Mouse (Mus musculus) cerebellum, postnatal 14 days (tissue): ENCODE measurements around the gene Slc16a13.
A peak's percentile ranks its signal among the peaks of the same experiment; 100 is the strongest.

ENCODE experiments used
- DNase-seq, 2 experiments: peaks; one replicate each; pipeline ENCODE4 v3.0.0; 2021; ENCODE audit warnings: mixed read lengths in 2 of 2

Slc16a13 gene

GRCm38 (mm10) chr11:70230239-70230727 is 9.4 kb upstream of the Slc16a13 start:
- DNase-seq = peak; percentile 91 to 94

GRCm38 (mm10) chr11:70229260-70230010 is 8.6 kb upstream of the Slc16a13 start, which contains the start of gene Bcl6b:
Gene Bcl6b, minus strand, starts transcription at chr11:70229798.
- peak in 1 of 2 experiments; percentile 32 for DNase-seq

- peak; percentile 85 to 91 for DNase-seq
Measured at GRCm38 (mm10) chr11:70228828-70229227, 8.0 kb upstream of the Slc16a13 start.

- peak in 1 of 2 experiments; percentile 20 for DNase-seq
Measured at GRCm38 (mm10) chr11:70227661-70228245, 6.9 kb upstream of the Slc16a13 start.

- DNase-seq = no peak
Measured at GRCm38 (mm10) chr11:70227126-70227525, 6.3 kb upstream of the Slc16a13 start.

GRCm38 (mm10) chr11:70226602-70226890 is 5.7 kb upstream of the Slc16a13 start:
- no peak for DNase-seq

- no peak for DNase-seq
Measured at GRCm38 (mm10) chr11:70225798-70226601, 5.1 kb upstream of the Slc16a13 start.

- no peak for DNase-seq
Measured at GRCm38 (mm10) chr11:70223724-70224123, 2.9 kb upstream of the Slc16a13 start.

- no peak for DNase-seq
Measured at GRCm38 (mm10) chr11:70221603-70222500, 988 bp upstream of the Slc16a13 start.

GRCm38 (mm10) chr11:70220323-70220722 is 541 bp downstream of the Slc16a13 start:
- DNase-seq = peak; percentile 69 to 72

- DNase-seq = no peak
Measured at GRCm38 (mm10) chr11:70219873-70220272, 991 bp downstream of the Slc16a13 start.

- DNase-seq = peak in 1 of 2 experiments; percentile 25
Measured at GRCm38 (mm10) chr11:70218741-70219470, 2.0 kb downstream of the Slc16a13 start.

- DNase-seq = no peak
Measured at GRCm38 (mm10) chr11:70218039-70218438, 2.8 kb downstream of the Slc16a13 start.

GRCm38 (mm10) chr11:70216103-70216502 is 4.8 kb downstream of the Slc16a13 start:
- no peak for DNase-seq

- no peak for DNase-seq
Measured at GRCm38 (mm10) chr11:70215301-70215700, 5.6 kb downstream of the Slc16a13 start.

GRCm38 (mm10) chr11:70214856-70215209 is 6.0 kb downstream of the Slc16a13 start:
- peak in 1 of 2 experiments; percentile 56 for DNase-seq

- peak; percentile 68 to 72 for DNase-seq
Measured at GRCm38 (mm10) chr11:70214191-70214855, 6.5 kb downstream of the Slc16a13 start.

- DNase-seq = peak; percentile 78 to 79
Measured at GRCm38 (mm10) chr11:70213736-70214135, 7.1 kb downstream of the Slc16a13 start.

- DNase-seq = peak; percentile 88
Measured at GRCm38 (mm10) chr11:70212896-70213295, 8.0 kb downstream of the Slc16a13 start.

GRCm38 (mm10) chr11:70212423-70212822 is 8.4 kb downstream of the Slc16a13 start, which contains the start of gene Slc16a11:
Gene Slc16a11, plus strand, starts transcription at chr11:70212752.
- DNase-seq = peak in 1 of 2 experiments; percentile 50

- DNase-seq = no peak
Measured at GRCm38 (mm10) chr11:70211972-70212371, 8.9 kb downstream of the Slc16a13 start.
